Mouse (Mus musculus) heart, embryonic 10.5 days (tissue): Measurements from ENCODE around the gene Foxo3. TPM values are rescaled to one million over a fixed set of nuclear protein-coding genes. Genes with fewer than 3 reads are reported as not detected.
A peak's percentile ranks its signal among the peaks of the same experiment; 100 is the strongest.

Experiments
- DNase-seq: peaks from one replicate; pipeline ENCODE4 v3.0.0-alpha.2; 2017; ENCODE audit warnings: low spot score
- H3K27ac ChIP-seq: fragments of 300-500 bp; sonication (generic); 2 replicates; pipeline ENCODE4 v1.5.1; 2016; ENCODE audit warnings: mild to moderate bottlenecking
- H3K27me3 ChIP-seq: fragments of 300-500 bp; sonication (generic); 2 replicates; pipeline ENCODE4 v1.6.1; 2016; ENCODE audit warnings: mild to moderate bottlenecking; ENCODE audit not compliant: poor library complexity, insufficient read depth, severe bottlenecking
- H3K36me3 ChIP-seq: fragments of 300-500 bp; sonication (generic); 2 replicates; pipeline ENCODE4 v1.6.1; 2016; ENCODE audit warnings: mild to moderate bottlenecking, moderate library complexity
- H3K4me1 ChIP-seq: fragments of 300-500 bp; sonication (generic); 2 replicates; pipeline ENCODE4 v1.6.1; 2016; ENCODE audit warnings: mild to moderate bottlenecking
- H3K4me3 ChIP-seq: fragments of 300-500 bp; sonication (generic); 2 replicates; pipeline ENCODE4 v1.5.1; 2016; ENCODE audit warnings: mild to moderate bottlenecking, moderate library complexity
- H3K9me3 ChIP-seq: fragments of 300-500 bp; sonication (generic); 2 replicates; pipeline ENCODE4 v1.6.1; 2016; ENCODE audit warnings: mild to moderate bottlenecking, moderate library complexity
- WGBS: fragments of 180-500 bp; shearing (Covaris S2); methylation state at CpG from one replicate; pipeline ENCODE4 v1.1.7; 2016; 5-methylcytosine and 5-hydroxymethylcytosine counted together
- polyA plus RNA-seq: library from polyadenylated mRNA; unstranded; fragments of >200 nt; fragmentation: Nextera tagmentation; extraction: Ambion mirVana; gene quantifications from 2 replicates; pipeline ENCODE4 v1.2.1, GENCODE M21; 2016

Foxo3 gene
- polyA plus RNA-seq, 1 experiment from 2014 or later = 3.4 TPM

- Histone ChIP-seq H3K27me3 (no peaks in the 10 kb centered on the region), H3K4me1 (peaks cover 20% of the 10 kb centered on the region), H3K27ac (peak overlapping the region; percentile 49), H3K9me3 (no peaks in the 10 kb centered on the region), H3K4me3 (no peak overlapping the region), H3K36me3 (peaks cover 14% of the 10 kb centered on the region)
- DNase-seq = no peak
- WGBS = 33% methylated on average over 8 of the region's 8 CpGs
Observed at GRCm38 (mm10) chr10:42260523-42260922, 16.0 kb downstream of the Foxo3 start.

- no peak overlapping the region for H3K4me3 ChIP-seq
- peak; percentile 25 for DNase-seq
- WGBS = 83% methylated on average over 4 of the region's 4 CpGs
- peaks cover 28% of the 10 kb centered on the region for H3K4me1 ChIP-seq
- peaks cover 6% of the 10 kb centered on the region; the same call in 1 of the 2 replicates for H3K36me3 ChIP-seq
- H3K27me3 ChIP-seq = no peaks in the 10 kb centered on the region
- peak overlapping the region; percentile 47; the same call in 1 of the 2 replicates for H3K27ac ChIP-seq
- no peaks in the 10 kb centered on the region for H3K9me3 ChIP-seq
Observed at GRCm38 (mm10) chr10:42259602-42260001, 17.0 kb downstream of the Foxo3 start.

GRCm38 (mm10) chr10:42257985-42258384 lies 18.6 kb downstream of the Foxo3 start:
- H3K4me1 ChIP-seq = peaks cover 35% of the 10 kb centered on the region
- 90% methylated on average over 7 of the region's 7 CpGs for WGBS
- no peaks in the 10 kb centered on the region for H3K9me3 ChIP-seq
- no peak for DNase-seq
- H3K4me3 ChIP-seq = no peak overlapping the region
- no peaks in the 10 kb centered on the region for H3K27me3 ChIP-seq
- no peak overlapping the region for H3K27ac ChIP-seq
- peaks cover 6% of the 10 kb centered on the region; the same call in 1 of the 2 replicates for H3K36me3 ChIP-seq

GRCm38 (mm10) chr10:42254788-42255187 lies 21.8 kb downstream of the Foxo3 start:
- Histone ChIP-seq H3K27me3 (no peaks in the 10 kb centered on the region), H3K27ac (no peak overlapping the region), H3K9me3 (no peaks in the 10 kb centered on the region), H3K4me1 (peaks cover 41% of the 10 kb centered on the region), H3K4me3 (no peak overlapping the region), H3K36me3 (peaks cover 6% of the 10 kb centered on the region; the same call in 1 of the 2 replicates)
- no peak for DNase-seq
- 75% methylated on average over 5 of the region's 5 CpGs for WGBS

- H3K27ac ChIP-seq = peak overlapping the region; percentile 80
- H3K4me3 ChIP-seq = no peak overlapping the region
- H3K36me3 ChIP-seq = no peaks in the 10 kb centered on the region
- no peaks in the 10 kb centered on the region for H3K9me3 ChIP-seq
- WGBS = 59% methylated on average over 8 of the region's 8 CpGs
- H3K4me1 ChIP-seq = peaks cover 71% of the 10 kb centered on the region
- no peak for DNase-seq
- H3K27me3 ChIP-seq = no peaks in the 10 kb centered on the region
Observed at GRCm38 (mm10) chr10:42251749-42252323, 24.7 kb downstream of the Foxo3 start.

- WGBS = 47% methylated on average over 7 of the region's 7 CpGs
- H3K27ac ChIP-seq = peak overlapping the region; percentile 80
- no peak for DNase-seq
- H3K9me3 ChIP-seq = no peaks in the 10 kb centered on the region
- peaks cover 77% of the 10 kb centered on the region for H3K4me1 ChIP-seq
- H3K27me3 ChIP-seq = no peaks in the 10 kb centered on the region
- no peaks in the 10 kb centered on the region for H3K36me3 ChIP-seq
- no peak overlapping the region for H3K4me3 ChIP-seq
Observed at GRCm38 (mm10) chr10:42251203-42251602, 25.4 kb downstream of the Foxo3 start.

GRCm38 (mm10) chr10:42249965-42250364 lies 26.6 kb downstream of the Foxo3 start:
- no peak for DNase-seq
- 32% methylated on average over 2 of the region's 2 CpGs for WGBS
- H3K27me3 ChIP-seq = no peaks in the 10 kb centered on the region
- no peak overlapping the region for H3K4me3 ChIP-seq
- peak overlapping the region; percentile 67; the same call in 1 of the 2 replicates for H3K27ac ChIP-seq
- H3K36me3 ChIP-seq = no peaks in the 10 kb centered on the region
- peaks cover 79% of the 10 kb centered on the region for H3K4me1 ChIP-seq
- H3K9me3 ChIP-seq = no peaks in the 10 kb centered on the region

- 48% methylated on average over 5 of the region's 5 CpGs for WGBS
- H3K27ac ChIP-seq = peak overlapping the region; percentile 37; the same call in 1 of the 2 replicates
Observed at GRCm38 (mm10) chr10:42248644-42249043, 27.9 kb downstream of the Foxo3 start.

GRCm38 (mm10) chr10:42248156-42248555 lies 28.4 kb downstream of the Foxo3 start:
- Histone ChIP-seq H3K27me3 (no peaks in the 10 kb centered on the region), H3K4me3 (no peak overlapping the region), H3K36me3 (no peaks in the 10 kb centered on the region), H3K9me3 (no peaks in the 10 kb centered on the region), H3K4me1 (peaks cover 81% of the 10 kb centered on the region), H3K27ac (peak overlapping the region; percentile 37; the same call in 1 of the 2 replicates)
- DNase-seq = no peak
- WGBS = 50% methylated on average over 4 of the region's 4 CpGs

More at GRCm38 (mm10) chr10:42248644-42249043, 27.9 kb downstream of the Foxo3 start:
- no peak for DNase-seq
- H3K27me3 ChIP-seq = no peaks in the 10 kb centered on the region
- H3K9me3 ChIP-seq = no peaks in the 10 kb centered on the region
- H3K4me3 ChIP-seq = no peak overlapping the region
- no peaks in the 10 kb centered on the region for H3K36me3 ChIP-seq
- peaks cover 82% of the 10 kb centered on the region for H3K4me1 ChIP-seq

- Histone ChIP-seq H3K4me3 (peak overlapping the region; percentile 32; the same call in 1 of the 2 replicates), H3K27ac (peak overlapping the region; percentile 79), H3K4me1 (peaks cover 78% of the 10 kb centered on the region), H3K9me3 (no peaks in the 10 kb centered on the region), H3K36me3 (no peaks in the 10 kb centered on the region), H3K27me3 (no peaks in the 10 kb centered on the region)
- no peak for DNase-seq
- WGBS = 23% methylated on average over 11 of the region's 11 CpGs
Observed at GRCm38 (mm10) chr10:42247125-42247816, 29.3 kb downstream of the Foxo3 start.

GRCm38 (mm10) chr10:42246483-42246882 lies 30.1 kb downstream of the Foxo3 start:
- H3K36me3 ChIP-seq = no peaks in the 10 kb centered on the region
- no peaks in the 10 kb centered on the region for H3K9me3 ChIP-seq
- no peak overlapping the region for H3K4me3 ChIP-seq
- H3K4me1 ChIP-seq = peaks cover 75% of the 10 kb centered on the region
- DNase-seq = no peak
- WGBS = 55% methylated on average over 3 of the region's 3 CpGs
- H3K27ac ChIP-seq = peak overlapping the region; percentile 59
- H3K27me3 ChIP-seq = no peaks in the 10 kb centered on the region

GRCm38 (mm10) chr10:42245636-42246035 lies 30.9 kb downstream of the Foxo3 start:
- Histone ChIP-seq H3K4me1 (peaks cover 69% of the 10 kb centered on the region), H3K27me3 (no peaks in the 10 kb centered on the region), H3K36me3 (no peaks in the 10 kb centered on the region), H3K4me3 (no peak overlapping the region), H3K27ac (0 out of 2 replicates have a peak overlapping the region, but pooled peaks have one; percentile 22), H3K9me3 (no peaks in the 10 kb centered on the region)
- 87% methylated on average over 3 of the region's 3 CpGs for WGBS
- no peak for DNase-seq

- WGBS = 90% methylated on average over 3 of the region's 3 CpGs
- DNase-seq = no peak
- H3K4me3 ChIP-seq = no peak overlapping the region
- 0 out of 2 replicates have a peak overlapping the region, but pooled peaks have one; percentile 22 for H3K27ac ChIP-seq
- H3K36me3 ChIP-seq = no peaks in the 10 kb centered on the region
- H3K27me3 ChIP-seq = no peaks in the 10 kb centered on the region
- H3K9me3 ChIP-seq = no peaks in the 10 kb centered on the region
- peaks cover 65% of the 10 kb centered on the region for H3K4me1 ChIP-seq
Observed at GRCm38 (mm10) chr10:42245256-42245601, 31.3 kb downstream of the Foxo3 start.
